Mouse (Mus musculus) kidney, postnatal 14 days (tissue): Measurements from ENCODE around the gene Kif5c.

Source experiments
- DNase-seq: peaks from one replicate; pipeline ENCODE4 v3.0.0; 2022; ENCODE audit warnings: mixed read lengths

Gene Kif5c

GRCm38 (mm10) chr2:49618829-49619718 lies at the start of gene Kif5c:
TSS of gene Kif5c (plus strand) at chr2:49619298.
- DNase-seq = peak; percentile 89

DNA sequence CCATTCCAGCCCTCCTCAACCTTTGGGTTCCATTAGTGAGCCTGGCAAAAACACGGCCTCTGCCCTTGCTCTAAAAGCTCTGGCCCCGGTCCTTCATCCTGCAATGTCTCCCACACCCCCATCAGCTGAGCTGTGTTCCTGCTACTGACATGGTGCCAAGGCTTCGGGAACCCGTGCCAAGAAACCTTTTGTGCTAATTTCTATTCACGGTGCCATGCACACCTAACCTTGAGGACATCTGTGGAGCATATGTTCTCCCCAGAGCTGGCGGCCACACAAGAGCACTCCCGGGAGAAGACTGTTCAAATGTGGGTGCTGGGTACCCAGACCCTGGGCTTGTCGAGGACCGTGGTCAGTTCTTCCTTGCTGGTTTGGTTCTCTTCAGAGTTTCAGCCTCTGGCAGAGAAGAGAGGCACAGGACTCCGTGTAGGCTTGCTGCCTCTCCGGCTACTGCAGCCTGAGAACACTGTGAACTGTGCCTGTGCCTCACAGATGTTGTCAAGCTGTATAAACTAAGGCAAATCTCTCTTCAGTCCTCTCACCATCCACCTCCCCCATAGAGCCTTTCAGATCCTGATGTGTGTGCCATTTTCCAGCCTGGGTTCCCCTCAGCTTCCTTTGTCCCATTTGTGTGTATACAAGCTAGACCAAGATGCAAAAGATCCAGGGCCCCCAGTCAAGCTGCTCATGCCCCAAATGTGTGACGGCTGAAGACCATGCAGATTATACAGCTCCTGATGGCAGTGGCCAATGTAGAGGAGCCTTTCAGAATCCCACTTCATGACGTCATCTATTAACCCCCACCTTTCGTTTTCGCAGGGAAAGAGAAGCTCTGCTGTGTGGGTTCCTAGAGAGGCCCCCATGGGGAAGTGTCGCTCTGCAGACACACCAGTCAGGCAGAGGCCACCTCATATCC lies 49.0 kb upstream of the Kif5c start:
- DNase-seq = peak; percentile 79

DNA sequence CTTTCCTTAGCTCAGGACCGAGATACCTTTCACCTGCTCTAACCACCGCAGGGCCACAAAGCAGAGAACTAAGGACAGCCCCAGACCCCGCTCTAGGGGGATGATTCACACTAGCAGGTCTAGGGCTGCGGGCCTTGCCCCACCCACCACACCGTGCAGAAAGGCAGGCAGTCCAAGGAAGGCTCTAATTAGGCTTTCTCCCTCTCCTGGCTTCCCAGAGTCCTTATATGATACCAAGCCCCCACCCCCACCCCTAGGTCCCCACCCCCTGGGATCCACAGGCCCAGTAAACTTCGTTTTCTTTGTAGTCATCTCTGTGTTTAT lies 48.4 kb upstream of the Kif5c start:
- DNase-seq = no peak

DNA sequence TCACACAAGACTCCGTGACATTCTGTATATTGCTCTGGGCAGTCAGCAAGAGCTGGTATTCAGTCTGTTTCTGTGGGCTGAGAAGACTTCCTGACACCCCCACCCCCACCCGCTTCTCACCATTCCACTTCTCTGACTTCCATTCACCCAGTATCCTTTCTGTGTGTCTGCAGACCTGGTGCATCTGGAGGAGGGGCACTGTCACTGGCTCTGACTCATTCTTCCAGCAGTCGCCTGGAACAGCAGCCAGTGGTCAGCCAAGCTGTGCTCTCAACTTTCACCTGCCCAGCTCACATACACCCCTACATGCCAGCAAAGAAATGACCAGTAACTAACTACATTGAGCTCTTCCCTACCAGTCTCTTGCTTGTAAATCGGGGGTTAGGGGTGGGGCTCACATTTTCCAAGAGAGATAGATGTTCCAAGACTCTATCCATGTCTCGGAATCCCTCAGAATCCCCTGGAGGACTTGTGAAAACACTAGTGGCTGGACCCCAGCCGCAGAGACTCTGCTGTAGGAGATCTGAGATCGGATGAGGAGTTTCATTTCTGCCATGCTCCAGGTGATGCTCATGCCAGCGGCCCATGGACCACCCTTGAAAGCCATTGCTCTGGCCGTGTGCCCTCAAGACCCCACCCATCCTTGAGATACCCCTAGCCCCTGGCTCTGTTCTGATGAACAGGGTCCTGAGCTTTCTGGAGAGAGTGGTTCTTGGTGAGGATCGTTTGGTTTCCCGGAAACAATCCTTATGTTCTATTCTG lies 47.8 kb upstream of the Kif5c start:
- DNase-seq = no peak

- no peak for DNase-seq
These were observed 46.9 kb upstream of the Kif5c start for GRCm38 (mm10) chr2:49572111-49572642.

DNA sequence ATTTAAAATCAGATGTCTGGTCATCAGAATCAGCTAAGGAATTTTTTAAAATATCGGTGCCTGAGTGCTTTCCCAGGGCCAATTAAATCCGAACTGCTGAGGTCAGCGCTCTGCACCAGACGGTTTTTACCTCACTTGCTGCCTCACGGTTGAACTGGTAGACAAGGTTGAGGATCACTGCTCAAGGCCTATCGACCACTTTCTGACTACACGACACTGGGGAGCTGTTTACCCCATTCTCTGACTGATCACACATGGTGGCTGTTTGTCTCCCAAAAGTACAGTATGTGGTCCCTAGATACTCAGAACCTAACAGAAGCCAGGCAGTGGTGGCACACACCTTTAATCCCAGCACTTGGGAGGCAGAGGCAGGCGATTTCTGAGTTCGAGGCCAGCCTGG lies 46.4 kb upstream of the Kif5c start:
- DNase-seq = no peak

- DNase-seq = no peak
These were observed 45.8 kb upstream of the Kif5c start for GRCm38 (mm10) chr2:49573282-49573681.

DNA sequence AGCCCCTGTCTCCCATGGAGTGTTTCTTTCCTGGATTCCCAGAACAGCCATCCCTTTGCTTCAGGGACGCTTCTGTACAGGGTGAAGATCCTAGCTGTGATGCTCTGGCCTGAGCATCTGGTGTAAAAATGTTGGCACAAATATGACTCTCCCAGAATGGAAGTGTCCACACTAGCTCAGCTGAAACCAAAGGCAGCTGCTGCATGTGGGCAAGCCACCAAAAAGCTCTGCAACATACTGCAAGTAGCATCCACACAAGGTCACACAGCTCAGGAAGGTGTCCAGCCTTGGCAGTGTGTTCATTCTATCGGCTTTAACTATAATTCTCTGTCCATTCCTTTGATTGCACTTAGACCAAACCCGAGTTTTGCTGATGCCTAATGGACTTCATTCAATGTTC lies 38.5 kb upstream of the Kif5c start:
- no peak for DNase-seq

DNA sequence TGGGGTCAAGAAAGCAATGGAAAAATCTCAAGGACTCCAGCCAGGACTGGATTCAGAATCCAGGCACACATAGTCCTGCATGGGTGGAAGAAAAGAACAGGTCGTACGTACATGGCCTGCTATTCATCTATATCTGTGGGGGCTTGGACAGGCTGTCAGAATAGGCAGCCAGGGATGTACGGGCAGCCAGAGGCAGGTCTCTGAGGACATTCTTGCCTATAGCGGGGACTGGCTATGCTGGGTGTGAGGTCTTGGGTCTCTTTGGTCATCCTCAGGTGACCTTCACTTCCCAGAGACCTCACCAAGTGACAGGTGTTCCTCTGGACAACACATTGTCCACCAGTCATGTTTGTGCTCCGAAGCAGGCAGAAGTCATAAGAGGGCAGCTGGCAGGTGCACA lies 36.6 kb upstream of the Kif5c start:
- DNase-seq = no peak

- DNase-seq = no peak
These were observed 35.8 kb upstream of the Kif5c start for GRCm38 (mm10) chr2:49583311-49583710.

- DNase-seq = no peak
These were observed 28.6 kb upstream of the Kif5c start for GRCm38 (mm10) chr2:49590450-49590849.

GRCm38 (mm10) chr2:49592926-49593325 lies 26.2 kb upstream of the Kif5c start:
- no peak for DNase-seq

GRCm38 (mm10) chr2:49594886-49595285 lies 24.2 kb upstream of the Kif5c start:
- no peak for DNase-seq

DNA sequence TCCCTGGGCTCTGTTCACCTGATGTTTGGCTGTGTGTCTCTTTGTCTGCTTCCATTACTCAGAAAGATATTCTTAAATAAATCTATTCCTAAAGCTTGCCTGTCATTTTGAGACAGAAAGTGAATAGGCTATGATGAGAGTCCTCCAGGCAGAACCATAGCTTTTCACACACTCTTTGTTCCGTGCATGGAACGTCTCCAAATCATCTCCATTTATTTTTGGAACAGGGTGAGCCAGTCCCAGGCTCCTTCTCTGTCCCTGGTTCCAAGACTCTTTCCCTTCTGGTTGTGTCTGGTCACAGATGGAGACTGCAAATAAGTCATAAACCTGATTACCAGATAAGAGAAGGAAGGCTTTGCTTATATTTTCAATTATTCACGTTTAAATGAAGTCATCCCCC lies 22.8 kb upstream of the Kif5c start:
- DNase-seq = no peak

- DNase-seq = no peak
These were observed 18.9 kb upstream of the Kif5c start for GRCm38 (mm10) chr2:49600021-49600681.

DNA sequence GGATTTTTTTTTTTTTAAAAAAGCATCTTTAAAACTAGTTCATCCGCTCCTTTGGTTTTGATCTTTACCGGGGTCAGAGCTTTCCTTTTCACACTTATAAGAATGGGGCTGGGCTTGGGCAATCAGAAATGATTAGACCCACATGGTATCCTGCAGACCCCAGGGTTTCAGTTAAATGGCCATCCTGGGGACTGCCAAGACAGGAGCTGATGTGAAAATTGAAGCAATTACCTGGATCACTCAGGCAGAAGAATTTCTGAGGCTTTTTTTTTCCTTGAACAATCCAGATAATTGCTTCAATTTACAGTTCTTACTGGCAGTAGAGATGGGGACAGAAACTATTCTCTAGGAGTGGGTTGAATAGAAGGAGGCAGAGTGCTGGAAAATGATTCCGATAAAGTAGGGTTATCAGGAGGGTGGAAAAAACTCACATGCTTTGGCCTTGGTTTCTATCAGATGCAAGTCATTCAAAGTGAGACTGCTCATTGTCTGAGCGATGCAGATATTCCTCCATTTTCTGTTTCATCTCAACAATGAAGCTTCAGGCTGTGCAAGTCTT lies 16.2 kb upstream of the Kif5c start:
- no peak for DNase-seq

GRCm38 (mm10) chr2:49609611-49610010 lies 9.5 kb upstream of the Kif5c start:
- no peak for DNase-seq

GRCm38 (mm10) chr2:49616765-49617164 lies 2.3 kb upstream of the Kif5c start:
- no peak for DNase-seq

- DNase-seq = no peak
These were observed 823 bp downstream of the Kif5c start for GRCm38 (mm10) chr2:49619719-49620522.

- DNase-seq = no peak
These were observed 1.6 kb downstream of the Kif5c start for GRCm38 (mm10) chr2:49620626-49621117.

GRCm38 (mm10) chr2:49621234-49621633 lies 2.1 kb downstream of the Kif5c start:
- DNase-seq = no peak
